Mouse (Mus musculus) liver, embryonic 16.5 days (tissue): ENCODE results near the gene Ccdc32. TPM values are rescaled to one million over a fixed set of nuclear protein-coding genes. Genes with fewer than 3 reads are reported as not detected.

Experiments
- ATAC-seq: fragments of 200-750 bp; cut with Nextera tagmentation; 2 replicates; pipeline ENCODE4 v1.8.0; 2017; ENCODE audit warnings: low read depth, mild to moderate bottlenecking, moderate number of reproducible peaks, moderate library complexity
- H3K27ac ChIP-seq: fragments of 300-500 bp; sonication (generic); 2 replicates; pipeline ENCODE4 v1.5.1; 2014; ENCODE audit warnings: mild to moderate bottlenecking, low read length
- H3K27me3 ChIP-seq: fragments of 300-500 bp; sonication (generic); 2 replicates; pipeline ENCODE4 v1.6.1; 2014; ENCODE audit warnings: low read depth, low read length, mixed read lengths; ENCODE audit not compliant: control insufficient read depth, insufficient read depth
- H3K36me3 ChIP-seq: fragments of 300-500 bp; sonication (generic); 2 replicates; pipeline ENCODE4 v1.6.1; 2014; ENCODE audit warnings: mild to moderate bottlenecking; ENCODE audit not compliant: control insufficient read depth, insufficient read depth
- H3K4me1 ChIP-seq: fragments of 300-500 bp; sonication (generic); 2 replicates; pipeline ENCODE4 v1.6.1; 2014; ENCODE audit warnings: low read depth, low read length, mixed read lengths; ENCODE audit not compliant: control insufficient read depth
- H3K4me2 ChIP-seq: fragments of 300-500 bp; sonication (generic); 2 replicates; pipeline ENCODE4 v1.6.1; 2014; ENCODE audit warnings: low read depth, low read length, mixed read lengths
- H3K4me3 ChIP-seq: fragments of 300-500 bp; sonication (generic); 2 replicates; pipeline ENCODE4 v1.5.1; 2014; ENCODE audit warnings: low read depth, mild to moderate bottlenecking, low read length
- H3K9ac ChIP-seq: fragments of 300-500 bp; sonication (generic); 2 replicates; pipeline ENCODE4 v1.6.1; 2014; ENCODE audit warnings: low read depth, low read length
- H3K9me3 ChIP-seq: fragments of 300-500 bp; sonication (generic); replicated peaks from 2 replicates; pipeline ENCODE4 v1.6.1; 2016; ENCODE audit warnings: low read length; ENCODE audit not compliant: control insufficient read depth
- WGBS: fragments of 180-500 bp; shearing (Covaris S2); extraction: QIAGEN DNeasy Blood & Tissue Kit; methylation state at CpG from one replicate; pipeline ENCODE4 v1.1.7; 2014; ENCODE audit not compliant: insufficient replicate concordance; 5-methylcytosine and 5-hydroxymethylcytosine counted together
- polyA plus RNA-seq: library from polyadenylated mRNA; unstranded; fragments of >200 nt; fragmentation: Nextera tagmentation; extraction: Ambion mirVana; gene quantifications from 2 replicates; pipeline ENCODE4 v1.2.1, GENCODE M21; 2015

Gene Ccdc32
- polyA plus RNA-seq = 13.3 and 13.4 TPM in 2 replicates

DNA sequence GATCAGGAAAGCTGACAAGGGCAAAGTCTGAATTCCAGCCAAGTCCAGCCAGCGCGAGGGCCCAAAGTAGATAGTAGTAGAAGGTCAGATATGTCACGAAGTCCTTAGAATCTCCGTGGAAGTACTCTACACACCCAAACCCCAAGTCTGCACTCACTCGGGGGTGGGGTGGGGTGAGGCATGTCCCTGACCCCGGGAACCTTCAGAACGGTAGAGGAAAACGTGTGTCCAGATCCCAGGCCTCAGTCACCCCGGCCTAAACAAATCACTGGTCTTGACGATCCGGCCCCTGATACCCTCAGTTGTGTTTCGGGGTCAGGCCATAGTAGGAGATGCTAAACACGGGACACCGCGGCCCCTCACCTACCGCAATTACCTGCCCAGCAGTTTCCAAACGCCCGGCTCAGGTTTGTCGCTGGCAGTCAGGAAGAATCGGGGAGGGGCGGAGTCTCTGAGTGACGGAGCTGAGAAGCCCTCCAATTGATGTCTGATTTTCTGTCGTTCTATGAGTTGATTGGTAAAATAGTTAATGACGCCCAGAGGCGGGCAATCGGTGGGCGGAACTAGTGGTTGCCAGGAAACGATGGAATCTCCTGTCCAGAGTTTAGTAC lies at the start of gene Ccdc32:
Ccdc32 (minus strand) TSS at position 453 of the 611 bp plus-strand sequence.
- Histone ChIP-seq H3K27me3 (no peaks in the 10 kb centered on the region), H3K9ac (peak within 1 kb of the TSS; percentile 80), H3K4me1 (peaks cover 39% of the 10 kb centered on the region), H3K4me2 (peak within 1 kb of the TSS; percentile 87), H3K27ac (peak within 1 kb of the TSS; percentile 74), H3K9me3 (no peaks in the 10 kb centered on the region), H3K36me3 (no peaks in the 10 kb centered on the region; the same call in 1 of the 2 replicates), H3K4me3 (peak within 1 kb of the TSS; percentile 80)
- under 1% methylated on average over 28 of the region's 28 CpGs for whole genome bisulfite sequencing
- ATAC-seq = peak; percentile 86

- Histone ChIP-seq H3K4me3 (no peak overlapping the region), H3K9ac (no peak overlapping the region), H3K4me2 (no peak overlapping the region), H3K27me3 (no peaks in the 10 kb centered on the region), H3K36me3 (peaks cover 56% of the 10 kb centered on the region), H3K9me3 (no peaks in the 10 kb centered on the region), H3K4me1 (no peaks in the 10 kb centered on the region), H3K27ac (no peak overlapping the region)
- 94% methylated on average over 4 of the region's 4 CpGs for WGBS
- ATAC-seq = no peak
Measured at GRCm38 (mm10) chr2:119072397-119072796, 43.2 kb upstream of the Ccdc32 start.

DNA sequence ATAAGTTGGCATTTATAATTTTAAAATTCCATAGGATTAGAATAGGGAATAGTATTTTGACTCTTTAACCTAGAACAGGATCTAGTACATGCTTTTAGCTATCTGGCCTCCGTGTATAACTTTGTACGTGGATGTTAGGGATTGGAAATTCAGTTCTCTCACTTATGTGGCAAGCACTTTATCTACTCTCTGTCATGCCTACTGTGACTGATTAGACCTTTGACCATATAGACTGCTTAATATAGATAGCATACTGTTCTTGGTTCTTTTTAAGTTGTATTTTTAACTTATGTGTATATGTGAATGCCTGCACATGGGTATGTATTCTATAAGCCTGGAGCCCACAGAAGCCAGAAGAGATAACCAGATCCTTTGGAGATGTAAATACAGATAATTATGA lies 30.9 kb upstream of the Ccdc32 start:
- ATAC-seq = peak; percentile 55
- Histone ChIP-seq H3K27ac (no peak overlapping the region), H3K4me1 (no peaks in the 10 kb centered on the region), H3K9ac (no peak overlapping the region), H3K36me3 (peaks cover 42% of the 10 kb centered on the region), H3K9me3 (no peaks in the 10 kb centered on the region), H3K4me3 (no peak overlapping the region), H3K4me2 (no peak overlapping the region), H3K27me3 (no peaks in the 10 kb centered on the region)
- WGBS = 31% methylated on average over 2 of the region's 2 CpGs

DNA sequence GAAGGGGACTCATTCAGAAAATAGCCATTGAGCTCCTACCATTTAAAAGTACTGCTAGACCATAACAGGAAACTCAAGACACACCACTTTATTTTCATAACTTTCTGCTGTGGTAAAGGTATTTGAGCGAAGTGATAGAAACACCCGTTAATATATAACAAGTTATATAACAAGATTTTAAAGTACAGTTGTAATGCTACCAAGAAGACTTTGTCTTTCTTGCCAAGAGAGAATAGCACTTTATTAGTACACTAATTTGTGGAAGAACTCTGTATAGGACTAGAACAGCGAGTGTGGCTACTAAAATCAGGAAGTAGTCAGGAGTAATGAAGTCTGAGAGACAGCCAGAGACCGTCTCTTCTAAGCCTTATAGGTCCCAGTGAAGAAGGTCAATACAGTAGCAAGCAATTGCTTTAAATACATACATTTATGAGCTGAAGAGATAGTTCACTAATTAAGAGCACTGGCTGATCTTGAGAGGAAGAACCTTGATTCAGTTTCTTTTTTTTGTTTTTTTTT lies 21.0 kb upstream of the Ccdc32 start:
- no peak for ATAC-seq
- Histone ChIP-seq H3K27me3 (no peaks in the 10 kb centered on the region), H3K9ac (no peak overlapping the region), H3K27ac (no peak overlapping the region), H3K9me3 (no peaks in the 10 kb centered on the region), H3K4me3 (no peak overlapping the region), H3K36me3 (no peaks in the 10 kb centered on the region), H3K4me2 (no peak overlapping the region), H3K4me1 (peaks cover 3% of the 10 kb centered on the region)
- 53% methylated on average over 4 of the region's 4 CpGs for WGBS

DNA sequence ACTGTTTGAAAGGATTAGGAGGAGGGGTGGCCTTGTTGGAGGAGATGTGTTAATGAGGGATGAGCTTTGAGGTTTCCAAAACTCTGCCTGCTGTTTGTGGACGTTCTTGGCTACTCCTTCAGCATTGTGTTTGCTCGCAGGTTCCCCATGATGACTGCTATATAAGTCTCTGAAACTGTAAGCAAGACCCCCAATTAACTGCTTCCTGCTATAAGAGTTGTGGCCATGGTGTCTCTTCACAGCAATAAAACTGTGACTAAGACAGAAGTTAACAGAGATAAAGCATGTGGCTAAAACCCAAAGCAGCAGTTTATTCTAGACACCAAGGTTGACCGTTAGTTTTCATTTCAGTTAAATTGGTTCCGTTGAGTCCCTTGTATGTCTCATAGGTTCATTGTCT lies 18.7 kb upstream of the Ccdc32 start:
- ATAC-seq = no peak
- peak overlapping the region; percentile 95; the same call in 1 of the 2 replicates for H3K27ac ChIP-seq
- H3K36me3 ChIP-seq = no peaks in the 10 kb centered on the region
- peaks cover 3% of the 10 kb centered on the region for H3K4me1 ChIP-seq
- peak overlapping the region; percentile 98 for H3K4me3 ChIP-seq
- H3K27me3 ChIP-seq = no peaks in the 10 kb centered on the region
- peak overlapping the region; percentile 52 for H3K4me2 ChIP-seq
- H3K9me3 ChIP-seq = no peaks in the 10 kb centered on the region
- H3K9ac ChIP-seq = peak overlapping the region; percentile 98
- WGBS = 5% methylated on average over 4 of the region's 4 CpGs

DNA sequence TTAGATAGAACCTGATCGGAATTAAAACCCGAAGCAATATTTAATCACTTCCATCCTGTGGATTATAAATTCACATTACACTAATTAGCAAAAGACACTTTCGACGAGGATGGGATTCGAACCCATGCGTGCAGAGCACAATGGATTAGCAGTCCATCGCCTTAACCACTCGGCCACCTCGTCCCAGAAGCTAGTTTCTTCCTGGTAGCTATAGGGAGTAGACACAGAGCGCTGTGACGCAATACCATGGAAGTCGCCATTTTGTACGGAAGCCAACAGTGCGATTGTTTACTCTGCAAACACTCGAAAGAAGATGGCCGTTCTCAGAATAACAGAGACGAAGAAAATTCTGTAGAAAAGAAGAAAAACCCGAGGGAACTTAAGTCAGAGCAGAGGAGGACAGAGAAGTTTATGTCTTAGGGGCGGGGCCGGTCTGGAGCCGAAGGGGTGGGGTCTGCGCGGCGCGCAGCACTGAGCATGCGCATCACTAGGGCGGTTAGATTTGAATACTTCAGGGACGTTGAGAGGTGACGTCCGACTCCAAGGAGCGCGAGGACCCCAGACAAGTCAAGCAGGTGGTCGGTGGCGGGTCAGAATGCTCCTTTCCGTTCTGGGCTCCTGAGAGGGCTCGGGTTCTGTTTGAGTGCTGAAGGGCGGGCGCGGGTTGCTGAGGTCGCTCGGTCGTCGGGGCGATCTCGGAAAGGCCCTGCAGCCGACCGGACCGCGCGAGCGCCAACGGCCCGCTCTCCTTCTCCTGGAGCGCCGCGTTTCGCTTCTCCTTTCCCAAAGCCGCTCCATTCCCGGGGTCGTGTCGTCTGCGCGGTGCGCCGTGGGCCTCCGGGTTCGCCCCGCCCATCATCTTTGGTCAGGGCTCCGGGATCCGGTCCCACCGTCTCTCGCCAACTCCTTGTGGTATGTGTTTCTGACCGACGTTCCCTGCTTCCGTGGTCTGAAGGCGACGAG lies 17.7 kb upstream of the Ccdc32 start, which contains the start of gene Knl1:
Knl1 (plus strand) TSS at position 471 of the 963 bp plus-strand sequence.
- peak within 1 kb of the TSS; percentile 95 for H3K27ac ChIP-seq
- H3K27me3 ChIP-seq = no peaks in the 10 kb centered on the region
- peaks cover 3% of the 10 kb centered on the region for H3K4me1 ChIP-seq
- H3K36me3 ChIP-seq = no peaks in the 10 kb centered on the region
- peak within 1 kb of the TSS; percentile 98 for H3K4me3 ChIP-seq
- no peaks in the 10 kb centered on the region for H3K9me3 ChIP-seq
- under 1% methylated on average over 74 of the region's 77 CpGs for WGBS
- peak; percentile 96 for ATAC-seq
- peak within 1 kb of the TSS; percentile 52 for H3K4me2 ChIP-seq
- peak within 1 kb of the TSS; percentile 98 for H3K9ac ChIP-seq

GRCm38 (mm10) chr2:119045163-119045562 lies 16.0 kb upstream of the Ccdc32 start:
- no peak overlapping the region for H3K4me3 ChIP-seq
- H3K27me3 ChIP-seq = no peaks in the 10 kb centered on the region
- ATAC-seq = no peak
- no peaks in the 10 kb centered on the region for H3K36me3 ChIP-seq
- no peak overlapping the region for H3K27ac ChIP-seq
- H3K4me1 ChIP-seq = peaks cover 3% of the 10 kb centered on the region
- no peak overlapping the region for H3K9ac ChIP-seq
- no peaks in the 10 kb centered on the region for H3K9me3 ChIP-seq
- no peak overlapping the region for H3K4me2 ChIP-seq
- WGBS = 69% methylated on average over 2 of the region's 2 CpGs

DNA sequence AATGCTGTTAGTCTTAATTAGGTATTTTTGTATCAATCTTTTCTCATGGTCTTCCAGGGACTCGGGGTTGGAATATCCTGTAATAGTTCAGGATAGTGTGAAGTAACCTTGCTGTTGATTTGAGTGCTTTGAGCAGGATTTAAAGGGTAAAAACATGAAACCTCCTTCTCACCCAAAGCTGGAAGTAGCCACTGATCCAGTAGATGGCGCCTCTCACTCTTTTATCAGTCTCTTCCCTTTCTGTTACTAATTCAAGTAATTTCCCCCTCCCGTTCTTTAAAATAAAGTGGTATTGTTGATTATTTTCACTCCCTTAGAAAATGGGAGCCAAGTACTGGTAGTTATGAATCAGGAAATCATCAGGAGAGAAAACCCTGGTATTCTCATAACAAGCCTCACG lies 11.7 kb upstream of the Ccdc32 start:
- 36% methylated on average over 4 of the region's 4 CpGs for WGBS
- Histone ChIP-seq H3K27me3 (no peaks in the 10 kb centered on the region), H3K9ac (no peak overlapping the region), H3K36me3 (peaks cover 15% of the 10 kb centered on the region), H3K27ac (no peak overlapping the region), H3K9me3 (no peaks in the 10 kb centered on the region), H3K4me2 (no peak overlapping the region), H3K4me3 (no peak overlapping the region), H3K4me1 (peaks cover 1% of the 10 kb centered on the region; the same call in 1 of the 2 replicates)
- ATAC-seq = no peak
